Mouse (Mus musculus) hindbrain, embryonic 11.5 days (tissue): ENCODE measurements around the gene Cd6. TPM values are rescaled to one million over a fixed set of nuclear protein-coding genes. Genes with fewer than 3 reads are reported as not detected.
A peak's percentile ranks its signal among the peaks of the same experiment; 100 is the strongest.

ENCODE experiments used
- ATAC-seq: fragments of 200-750 bp; cut with Nextera tagmentation; 2 replicates; pipeline ENCODE4 v1.8.0; 2017; ENCODE audit warnings: mild to moderate bottlenecking, moderate TSS enrichment, moderate library complexity; ENCODE audit not compliant: low FRiP score
- DNase-seq: peaks from one replicate; pipeline ENCODE4 v3.0.0-alpha.2; 2015; ENCODE audit warnings: low spot score
- H3K27ac ChIP-seq: fragments of 300-500 bp; sonication (generic); 2 replicates; pipeline ENCODE4 v1.5.1; 2014; ENCODE audit warnings: mild to moderate bottlenecking, low read depth, low read length
- H3K27me3 ChIP-seq: fragments of 300-500 bp; sonication (generic); 2 replicates; pipeline ENCODE4 v1.6.1; 2014; ENCODE audit warnings: mild to moderate bottlenecking, low read length, moderate library complexity, mixed read lengths; ENCODE audit not compliant: control insufficient read depth, insufficient read depth
- H3K36me3 ChIP-seq: fragments of 300-500 bp; sonication (generic); 2 replicates; pipeline ENCODE4 v1.6.1; 2014; ENCODE audit warnings: mild to moderate bottlenecking, low read length, moderate library complexity, mixed read lengths; ENCODE audit not compliant: control insufficient read depth, insufficient read depth
- H3K4me1 ChIP-seq: fragments of 300-500 bp; sonication (generic); replicated peaks from 2 replicates; pipeline ENCODE4 v1.6.1; 2014; ENCODE audit warnings: low read length, mixed read lengths; ENCODE audit not compliant: control insufficient read depth, insufficient read depth
- H3K4me2 ChIP-seq: fragments of 300-500 bp; sonication (generic); replicated peaks from 2 replicates; pipeline ENCODE4 v1.6.1; 2014; ENCODE audit warnings: mild to moderate bottlenecking, low read depth, low read length
- H3K4me3 ChIP-seq: fragments of 300-500 bp; sonication (generic); 2 replicates; pipeline ENCODE4 v1.5.1; 2014; ENCODE audit warnings: low read depth, low read length
- H3K9ac ChIP-seq: fragments of 300-500 bp; sonication (generic); 2 replicates; pipeline ENCODE4 v1.6.1; 2014; ENCODE audit warnings: low read depth, low read length
- H3K9me3 ChIP-seq: fragments of 300-500 bp; sonication (generic); 2 replicates; pipeline ENCODE4 v1.6.1; 2016; ENCODE audit warnings: low read length; ENCODE audit not compliant: control insufficient read depth
- WGBS: fragments of 180-500 bp; shearing (Covaris S2); extraction: QIAGEN DNeasy Blood & Tissue Kit; methylation state at CpG from one replicate; pipeline ENCODE4 v1.1.7; 2014; 5-methylcytosine and 5-hydroxymethylcytosine counted together
- polyA plus RNA-seq: library from polyadenylated mRNA; unstranded; fragments of >200 nt; fragmentation: Nextera tagmentation; extraction: Ambion mirVana; gene quantifications from 2 replicates; pipeline ENCODE4 v1.2.1, GENCODE M21; 2014

Gene Cd6
- polyA plus RNA-seq, 1 experiment from 2014 or later = not detected

GRCm38 (mm10) chr19:10747182-10747581 is 82.7 kb downstream of the Cd6 start:
- no peaks in the 10 kb centered on the region for H3K4me1 ChIP-seq
- H3K4me2 ChIP-seq = no peak overlapping the region
- no peak overlapping the region for H3K9ac ChIP-seq
- no peak for ATAC-seq
- H3K4me3 ChIP-seq = no peak overlapping the region
- H3K27me3 ChIP-seq = no peaks in the 10 kb centered on the region
- H3K9me3 ChIP-seq = no peaks in the 10 kb centered on the region
- no peak overlapping the region for H3K27ac ChIP-seq
- no peak for DNase-seq
- 87% methylated on average over 7 of the region's 7 CpGs for WGBS
- no peaks in the 10 kb centered on the region for H3K36me3 ChIP-seq

DNA sequence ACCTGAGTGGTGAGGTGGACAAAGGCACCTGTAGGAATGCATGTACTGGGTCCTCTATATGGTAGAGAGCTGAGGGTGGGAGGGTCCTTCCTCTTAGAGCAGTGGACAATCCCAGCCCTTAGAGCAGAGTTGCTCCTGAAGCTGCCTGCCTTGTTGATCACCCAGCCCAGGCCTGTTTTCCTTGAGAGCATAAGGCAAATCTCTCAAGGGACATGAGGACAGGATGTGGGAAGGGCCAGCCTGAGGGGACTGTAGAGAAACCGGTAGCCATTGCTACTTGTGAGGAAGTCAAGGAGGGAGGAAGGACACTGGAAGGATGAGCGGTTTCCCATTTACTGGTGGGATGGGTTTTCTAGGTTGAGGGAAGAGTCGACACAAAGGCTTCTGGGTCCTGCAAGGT is 87.3 kb downstream of the Cd6 start:
- no peak for ATAC-seq
- no peaks in the 10 kb centered on the region for H3K36me3 ChIP-seq

GRCm38 (mm10) chr19:10742145-10742544 is 87.7 kb downstream of the Cd6 start:
- Histone ChIP-seq H3K27ac (no peak overlapping the region), H3K4me1 (no peaks in the 10 kb centered on the region), H3K9ac (no peak overlapping the region), H3K36me3 (no peaks in the 10 kb centered on the region), H3K9me3 (no peaks in the 10 kb centered on the region), H3K4me2 (no peak overlapping the region), H3K27me3 (no peaks in the 10 kb centered on the region), H3K4me3 (no peak overlapping the region)
- ATAC-seq (no peak), DNase-seq (no peak)
- 87% methylated on average over 6 of the region's 6 CpGs for WGBS

More for the DNA sequence above, 87.3 kb downstream of the Cd6 start:
- no peaks in the 10 kb centered on the region for H3K9me3 ChIP-seq
- H3K4me2 ChIP-seq = no peak overlapping the region
- WGBS = 81% methylated on average over 3 of the region's 3 CpGs
- H3K27me3 ChIP-seq = no peaks in the 10 kb centered on the region
- DNase-seq = no peak
- H3K27ac ChIP-seq = no peak overlapping the region
- H3K4me1 ChIP-seq = no peaks in the 10 kb centered on the region
- H3K4me3 ChIP-seq = no peak overlapping the region
- no peak overlapping the region for H3K9ac ChIP-seq

DNA sequence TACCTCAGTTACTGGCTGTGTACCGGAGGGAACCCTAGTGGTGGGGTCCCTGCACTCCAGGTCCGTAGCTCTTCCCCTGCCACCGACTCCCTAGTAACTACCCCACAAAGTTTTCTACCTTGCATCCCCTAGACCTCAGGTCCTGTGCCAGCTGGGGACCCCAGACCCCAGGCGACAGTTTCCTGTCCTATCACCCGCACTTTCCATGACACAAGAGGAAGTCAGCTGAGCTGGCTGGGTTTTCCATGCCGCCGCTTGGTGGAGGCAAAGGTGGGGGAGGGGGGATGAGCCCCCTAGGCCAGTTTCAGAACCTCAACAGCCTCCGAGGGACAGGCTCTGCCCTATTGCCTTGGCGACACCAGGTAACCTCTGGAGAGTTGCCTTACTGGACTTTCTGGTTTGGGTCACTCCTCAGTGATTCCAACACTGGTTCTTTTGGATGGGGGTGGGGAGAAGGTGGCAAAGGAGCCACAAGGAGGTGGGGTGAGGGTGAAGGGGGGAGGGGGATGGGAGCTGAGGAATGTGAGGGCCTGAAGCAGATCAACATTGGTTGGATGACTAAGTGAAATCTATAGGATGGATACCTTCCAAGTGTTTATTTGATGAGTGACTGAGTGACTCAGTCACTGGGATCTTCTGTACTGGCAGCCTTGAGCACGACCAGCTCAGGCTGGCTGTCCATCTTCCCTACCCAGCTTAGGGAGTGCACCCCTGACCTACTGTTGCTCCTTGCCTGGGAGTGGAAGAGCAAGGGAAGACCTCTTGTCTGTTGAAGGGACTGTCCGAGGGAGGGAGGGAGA is 89.0 kb downstream of the Cd6 start:
- ATAC-seq (no peak), DNase-seq (peak; percentile 8)
- no peaks in the 10 kb centered on the region for H3K27me3 ChIP-seq
- H3K4me3 ChIP-seq = no peak overlapping the region
- no peak overlapping the region for H3K4me2 ChIP-seq
- H3K27ac ChIP-seq = no peak overlapping the region
- H3K4me1 ChIP-seq = no peaks in the 10 kb centered on the region
- no peaks in the 10 kb centered on the region for H3K36me3 ChIP-seq
- H3K9me3 ChIP-seq = no peaks in the 10 kb centered on the region
- H3K9ac ChIP-seq = no peak overlapping the region
- WGBS = 48% methylated on average over 11 of the region's 11 CpGs

GRCm38 (mm10) chr19:10739916-10740315 is 89.9 kb downstream of the Cd6 start:
- Histone ChIP-seq H3K36me3 (no peaks in the 10 kb centered on the region), H3K27ac (no peak overlapping the region), H3K4me3 (no peak overlapping the region), H3K9me3 (no peaks in the 10 kb centered on the region), H3K9ac (no peak overlapping the region), H3K4me1 (no peaks in the 10 kb centered on the region), H3K27me3 (no peaks in the 10 kb centered on the region), H3K4me2 (no peak overlapping the region)
- DNase-seq (no peak), ATAC-seq (no peak)
- WGBS = 94% methylated on average over 4 of the region's 4 CpGs

Other genes starting within 250 kb of the Cd6 start
- 303 and 389 TPM in 2 replicates for gene Ddb1, start 224.7 kb downstream of the Cd6 start, polyA plus RNA-seq
- 20.3 and 23.0 TPM in 2 replicates for gene Tkfc, start 224.4 kb downstream of the Cd6 start, polyA plus RNA-seq
- 0.25 and 0.86 TPM in 2 replicates for gene Vwce, start 195.8 kb downstream of the Cd6 start, polyA plus RNA-seq
- gene Pga5, start 152.0 kb downstream of the Cd6 start, polyA plus RNA-seq = not detected in 2 replicates
- 23.9 and 27.2 TPM in 2 replicates for gene Vps37c, start 141.3 kb downstream of the Cd6 start, polyA plus RNA-seq
- not detected in 2 replicates for gene Cd5, start 91.1 kb downstream of the Cd6 start, polyA plus RNA-seq
- 0.13 and 0.37 TPM in 2 replicates for gene Slc15a3, start 9.7 kb upstream of the Cd6 start, polyA plus RNA-seq
- gene Tmem132a, start 39.9 kb upstream of the Cd6 start, polyA plus RNA-seq = 56.2 and 61.3 TPM in 2 replicates
- 44.1 and 44.9 TPM in 2 replicates for gene Tmem109, start 51.9 kb upstream of the Cd6 start, polyA plus RNA-seq
- gene Prpf19, start 65.2 kb upstream of the Cd6 start, polyA plus RNA-seq = 50.4 and 58.6 TPM in 2 replicates
- not detected in 2 replicates for gene Zp1, start 90.6 kb upstream of the Cd6 start, polyA plus RNA-seq
- gene Ptgdr2, start 107.1 kb upstream of the Cd6 start, polyA plus RNA-seq = 0.10 TPM in 1 of 2 replicates, not detected in the other
- gene Ccdc86, start 119.2 kb upstream of the Cd6 start, polyA plus RNA-seq = 17.5 and 20.1 TPM in 2 replicates
- 0.17 TPM in 1 of 2 replicates, not detected in the other for gene Ms4a10, start 144.6 kb upstream of the Cd6 start, polyA plus RNA-seq
- gene Ms4a15, start 163.2 kb upstream of the Cd6 start, polyA plus RNA-seq = not detected in 2 replicates
- gene Ms4a18, start 188.0 kb upstream of the Cd6 start, polyA plus RNA-seq = not detected in 2 replicates